Mouse (Mus musculus) kidney, postnatal 14 days (tissue): Measurements from ENCODE around the gene Abca1.

Source experiments
- DNase-seq: peaks from one replicate; pipeline ENCODE4 v3.0.0; 2022; ENCODE audit warnings: mixed read lengths

Abca1 gene

DNA sequence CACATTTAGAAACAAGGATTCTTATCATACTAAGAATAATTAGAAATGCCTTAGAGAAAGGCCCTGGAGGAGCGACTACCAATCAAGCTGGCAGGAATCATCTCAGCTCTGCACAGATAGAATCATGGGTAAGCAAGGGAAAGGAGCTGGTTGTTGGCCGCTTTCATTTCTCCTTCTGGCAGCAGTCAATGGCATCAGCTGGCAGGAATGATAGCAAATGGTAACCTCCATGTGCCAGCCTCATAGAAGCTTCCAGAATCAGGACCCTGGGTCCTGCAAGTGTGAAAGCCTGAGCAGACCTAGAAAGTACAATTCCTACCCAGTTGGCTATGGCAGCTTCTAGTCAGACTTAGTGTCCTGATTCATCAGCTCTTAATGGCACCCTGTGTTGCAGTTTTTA is 173.4 kb downstream of the Abca1 start:
- no peak for DNase-seq

DNA sequence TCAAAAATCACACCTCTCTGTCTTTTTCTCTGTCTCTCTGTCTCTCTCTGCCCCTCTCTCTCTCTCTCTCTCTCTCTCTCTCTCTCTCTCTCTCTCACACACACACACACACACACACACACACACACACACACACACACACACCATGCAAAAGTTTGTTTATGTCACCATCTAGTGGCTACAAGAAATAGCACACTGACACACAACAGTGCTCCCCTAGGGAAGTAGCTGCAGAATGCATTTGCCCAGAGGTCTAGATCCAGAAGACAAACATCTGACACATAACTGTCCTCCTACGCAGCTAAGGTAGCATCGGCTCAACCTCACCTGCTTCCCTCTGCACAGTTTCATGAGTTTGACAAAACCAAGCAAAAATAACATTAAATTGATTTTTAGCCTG is 174.5 kb downstream of the Abca1 start:
- peak; percentile 15 for DNase-seq
